Mouse (Mus musculus): ENCODE results near the gene Leng9.

- no peak for TF ChIP-seq CTCF (IDR thresholded peaks at IDR 0.05; ENCODE audit: low read depth)
- no peak for TF ChIP-seq EP300 (IDR thresholded peaks at IDR 0.05; ENCODE audit: low read depth)
These were observed 17.6 kb downstream of the Leng9 start for GRCm38 (mm10) chr7:4132581-4132980.
